Mouse (Mus musculus): ENCODE measurements around the gene Gm21366.
"Not testable (repeated sequence)": the region's sequence is repeated elsewhere in the genome, so short reads cannot be mapped to it uniquely, and the experiment has no call there.

Gm21366 gene

DNA sequence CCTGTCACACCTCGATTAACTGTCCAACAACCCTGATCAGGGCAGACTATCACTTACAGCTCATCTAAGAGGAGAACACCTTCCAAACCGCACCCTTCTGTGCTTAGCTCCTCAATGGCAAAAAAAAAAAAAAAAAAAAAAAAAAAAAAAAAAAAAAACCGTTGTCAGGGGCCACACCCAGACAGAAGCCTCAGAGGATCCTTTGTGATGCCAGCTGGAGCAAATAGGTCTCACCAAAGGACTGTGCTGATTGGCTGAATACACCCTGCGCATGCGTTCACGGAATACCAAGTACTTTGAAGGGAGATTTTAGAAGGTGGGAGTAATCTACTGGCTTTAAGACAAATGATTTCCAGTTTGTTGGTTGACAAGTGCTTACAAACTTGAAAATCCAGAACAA, at the start of gene Gm21366:
Gene Gm21366, minus strand, starts transcription at position 101 of the 400 bp plus-strand sequence.
- not testable (repeated sequence) for DNase-seq
